Mouse (Mus musculus): ENCODE measurements around the gene Rasal2. TPM values are rescaled to one million over a fixed set of nuclear protein-coding genes. Genes with fewer than 3 reads are reported as not detected.

Rasal2 gene
- total RNA-seq, 4 experiments from 2014 or later, result 20.2 to 26.5 (median 21.6) TPM

Other genes with a start within 250 kb of the Rasal2 start
- gene Cryzl2, start 46.0 kb upstream of the Rasal2 start, total RNA-seq (2022), result 10 to 100 TPM in 3 of 4 experiments, 1 to 10 TPM in 1; 9.6 to 11.9 (median 10.7) TPM
- 1 to 10 TPM in 1 of 4 experiments, under 1 TPM in 3; 0.82 to 1.9 (median 0.86) TPM for gene Sec16b, start 94.1 kb upstream of the Rasal2 start, total RNA-seq (2022)

Data from heart, adult 8-10 months (tissue).